Mouse (Mus musculus) ES-E14 (cell line): ENCODE measurements at regions not wholly inside any gene's neighbourhood (a gene's known extent, or its start where the extent isn't known, plus 50 kb on each side); places are given as distances from the start of the nearest gene placed in this dataset.

Experiments used
- HCFC1 ChIP-seq: IDR thresholded peaks from 2 replicates; pipeline ENCODE4 v1.6.1; 2012; ENCODE audit warnings: low read length, inconsistent platforms, borderline replicate concordance; ENCODE audit not compliant: insufficient read depth
- MAFK ChIP-seq: IDR thresholded peaks from 2 replicates; pipeline ENCODE4 v1.6.1; 2014; ENCODE audit warnings: mild to moderate bottlenecking, low read depth, low read length, inconsistent platforms; ENCODE audit not compliant: insufficient read depth
- ZNF384 ChIP-seq: IDR thresholded peaks from 2 replicates; pipeline ENCODE4 v1.6.1; 2012; ENCODE audit warnings: low read depth, low read length, inconsistent platforms

- no peak for TF ChIP-seq HCFC1
- TF ChIP-seq ZNF384 = no peak
- TF ChIP-seq MAFK = no peak
Measured at GRCm38 (mm10) chr3:155487877-155488537, 394.8 kb downstream of the Lrriq3 start.
